Mouse (Mus musculus) spleen, postnatal 36 days (tissue): ENCODE measurements around the gene A830031A19Rik.

Experiments used
- DNase-seq, 2 experiments: peaks; one replicate each; pipeline ENCODE4 v3.0.0; 2022; ENCODE audit warnings: low spot score in 2 of 2, mixed read lengths in 1 of 2

Gene A830031A19Rik

DNA sequence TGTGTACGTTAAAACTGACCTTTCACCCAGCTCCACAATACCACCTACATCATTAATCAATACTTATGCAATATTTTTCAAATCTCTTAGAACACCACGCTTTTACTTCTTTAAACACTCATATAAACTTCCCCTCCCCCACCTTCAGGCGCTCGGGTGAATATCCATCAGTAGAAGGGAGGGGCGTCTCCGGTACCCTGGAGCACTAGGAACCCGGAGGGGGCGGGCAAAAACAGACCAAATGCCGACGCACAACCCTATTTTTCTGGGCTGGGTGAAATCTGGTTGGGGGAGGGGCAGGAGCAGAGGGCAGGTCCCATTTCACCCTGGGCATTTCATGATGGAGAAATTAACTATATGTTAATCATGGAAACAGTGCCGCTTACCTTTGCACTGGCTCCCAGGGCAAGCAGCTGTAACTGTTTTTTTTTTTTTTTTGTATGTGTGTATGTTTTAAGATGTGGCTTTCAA, at the start of gene A830031A19Rik:
A830031A19Rik (minus strand) TSS at position 421 of the 471 bp plus-strand sequence.
- DNase-seq = peak in 1 of 2 experiments; percentile 20

DNA sequence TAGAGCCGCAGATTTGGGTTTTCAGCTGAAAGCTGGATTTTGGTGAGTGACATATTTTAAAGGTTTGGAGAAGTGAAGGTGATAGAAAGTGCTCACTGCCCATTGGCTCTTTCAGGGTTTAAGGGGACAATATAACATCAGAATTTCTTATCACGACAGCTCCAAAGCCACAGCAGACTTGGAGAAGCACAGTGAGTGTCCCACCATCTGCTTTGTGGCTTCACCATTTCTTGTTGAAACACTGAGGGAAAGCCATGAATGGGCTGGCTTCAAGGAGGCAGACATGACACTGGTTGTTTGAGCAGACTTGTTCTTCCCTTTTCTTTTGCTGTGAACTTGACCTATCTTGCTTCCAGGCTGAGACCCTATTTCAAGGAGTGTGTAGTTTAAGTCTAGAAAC, 49.1 kb upstream of the A830031A19Rik start:
- no peak for DNase-seq

- DNase-seq = no peak
These were observed 48.0 kb upstream of the A830031A19Rik start for GRCm38 (mm10) chr11:24122899-24123298.

DNA sequence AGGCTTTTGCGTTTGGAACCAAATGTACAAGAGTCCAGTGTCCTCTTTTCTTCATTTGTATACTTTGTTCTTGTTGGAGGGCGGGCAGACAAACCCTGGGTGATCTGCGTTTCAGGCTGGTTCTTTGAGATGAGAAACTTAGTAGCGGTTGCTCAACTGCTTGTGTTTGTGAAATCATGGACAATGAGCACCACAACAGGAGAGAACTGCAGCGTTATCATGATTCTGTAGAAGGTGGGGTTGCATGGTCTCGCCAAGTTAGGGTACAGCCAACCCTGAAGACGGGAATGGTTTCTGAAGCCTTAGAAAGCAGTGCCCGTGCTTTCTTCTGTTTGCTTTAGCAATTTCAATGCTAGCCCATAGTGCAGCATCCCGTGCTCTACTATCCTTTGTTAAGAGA, 46.3 kb upstream of the A830031A19Rik start:
- no peak for DNase-seq

- DNase-seq = no peak
These were observed 41.9 kb upstream of the A830031A19Rik start for GRCm38 (mm10) chr11:24116582-24117318.

GRCm38 (mm10) chr11:24116041-24116440, 41.2 kb upstream of the A830031A19Rik start:
- DNase-seq = no peak

- no peak for DNase-seq
These were observed 40.3 kb upstream of the A830031A19Rik start for GRCm38 (mm10) chr11:24115017-24115752.

DNA sequence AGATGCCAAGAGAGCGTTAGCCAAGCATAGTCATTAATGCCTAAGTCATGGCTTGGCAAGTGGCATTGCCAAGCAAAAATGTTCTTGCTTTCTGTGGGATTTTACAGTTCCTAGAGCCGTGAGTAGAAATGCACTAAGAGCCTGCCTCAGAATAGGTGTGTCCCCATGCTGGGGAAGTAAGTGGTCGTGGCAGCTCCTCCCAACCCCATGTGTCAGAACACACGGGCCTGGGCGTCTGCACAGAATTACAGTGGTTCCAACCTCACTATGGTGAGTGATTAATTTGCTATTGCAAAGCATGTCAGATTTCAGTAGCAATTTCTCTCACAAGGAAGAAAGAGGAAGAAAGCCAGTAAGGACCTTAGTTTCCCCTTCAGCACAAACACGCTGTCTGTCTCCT, 36.9 kb upstream of the A830031A19Rik start:
- no peak for DNase-seq

- no peak for DNase-seq
These were observed 35.3 kb upstream of the A830031A19Rik start for GRCm38 (mm10) chr11:24110113-24110512.

- no peak for DNase-seq
These were observed 34.5 kb upstream of the A830031A19Rik start for GRCm38 (mm10) chr11:24109388-24109787.

DNA sequence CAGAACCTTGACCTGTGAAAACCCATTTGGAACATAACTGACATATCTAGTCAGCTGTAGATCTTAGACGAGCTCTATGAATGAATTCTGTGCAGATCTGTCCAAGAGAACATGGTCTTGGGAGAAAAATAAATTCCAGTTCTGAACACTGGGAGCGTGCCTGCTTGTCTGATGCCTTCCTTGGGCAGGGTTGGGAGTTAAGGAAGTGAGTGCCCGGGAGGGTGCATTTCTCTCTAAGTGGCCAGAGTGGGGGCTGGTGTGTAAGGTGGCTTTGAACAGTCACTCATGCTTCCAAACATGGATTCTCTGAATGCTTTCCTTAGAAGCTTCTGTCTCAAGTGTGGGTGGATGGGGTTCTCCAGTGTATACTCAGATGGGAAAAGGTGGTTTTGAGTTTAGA, 34.1 kb upstream of the A830031A19Rik start:
- DNase-seq = no peak

GRCm38 (mm10) chr11:24107414-24107813, 32.6 kb upstream of the A830031A19Rik start:
- no peak for DNase-seq

GRCm38 (mm10) chr11:24103128-24103742, 28.4 kb upstream of the A830031A19Rik start:
- no peak for DNase-seq

- no peak for DNase-seq
These were observed 27.5 kb upstream of the A830031A19Rik start for GRCm38 (mm10) chr11:24102372-24102771.

GRCm38 (mm10) chr11:24101625-24102024, 26.8 kb upstream of the A830031A19Rik start:
- no peak for DNase-seq

- DNase-seq = no peak
These were observed 25.7 kb upstream of the A830031A19Rik start for GRCm38 (mm10) chr11:24100449-24101070.

DNA sequence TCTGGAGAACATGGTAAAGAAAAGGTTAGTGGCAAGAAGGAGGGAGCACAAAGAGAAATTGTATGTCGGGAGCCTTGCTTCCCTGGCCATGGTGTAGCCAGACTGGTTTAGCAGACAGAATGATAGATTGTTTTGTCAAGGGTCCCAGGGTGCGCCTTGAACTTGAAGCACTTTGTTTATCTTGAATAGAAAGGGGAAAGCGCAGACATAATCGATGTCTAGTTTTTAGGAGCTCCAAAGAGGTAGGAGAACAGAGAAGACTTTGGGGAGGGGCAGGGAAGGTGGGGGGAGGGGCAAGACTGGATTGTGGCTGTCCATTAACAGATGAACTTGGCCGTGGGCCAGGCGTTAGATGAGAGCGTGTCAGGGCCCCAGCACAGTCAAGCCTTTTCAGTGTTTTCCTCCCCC, 25.0 kb upstream of the A830031A19Rik start:
- DNase-seq = no peak

DNA sequence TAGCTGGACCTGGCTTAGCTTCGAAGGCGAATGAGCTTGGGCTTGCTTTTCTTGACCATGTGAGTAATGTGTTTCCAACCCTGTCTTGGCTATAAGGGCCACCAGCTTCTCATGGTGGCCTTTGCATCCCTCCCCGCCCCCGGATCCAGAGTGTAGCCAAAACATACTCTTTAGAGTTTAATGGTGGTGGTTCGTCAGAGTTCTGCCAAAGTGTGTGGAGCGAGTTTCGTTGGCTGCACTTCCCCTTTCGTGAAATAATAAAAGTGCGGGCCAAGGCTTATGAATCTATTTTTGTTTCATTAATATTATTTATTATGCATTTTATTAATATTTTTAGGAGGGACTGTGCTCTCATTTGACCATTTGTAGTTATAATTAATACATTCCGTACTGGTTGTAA, 24.4 kb upstream of the A830031A19Rik start:
- DNase-seq = no peak

DNA sequence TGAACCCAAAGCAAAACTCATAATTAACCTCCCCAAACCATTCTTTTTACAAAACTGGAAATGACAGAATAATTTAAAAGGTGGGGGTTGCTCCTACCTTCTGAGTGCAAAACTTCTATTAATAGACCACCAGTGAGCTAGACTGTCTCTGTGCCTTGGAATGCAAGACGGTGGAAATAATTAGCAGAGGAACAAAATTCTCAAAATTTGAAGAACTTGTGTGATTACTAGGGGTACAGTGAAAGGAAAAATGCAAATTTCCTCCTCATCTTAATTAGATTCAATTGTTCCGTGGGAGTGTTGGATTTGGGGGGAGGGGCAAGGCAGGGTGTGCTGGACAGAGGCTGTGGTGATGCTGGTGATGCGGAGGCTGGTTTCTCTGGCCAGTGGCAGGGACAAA, 23.8 kb upstream of the A830031A19Rik start:
- DNase-seq = peak in 1 of 2 experiments; percentile 4

- DNase-seq = no peak
These were observed 23.2 kb upstream of the A830031A19Rik start for GRCm38 (mm10) chr11:24098069-24098468.

DNA sequence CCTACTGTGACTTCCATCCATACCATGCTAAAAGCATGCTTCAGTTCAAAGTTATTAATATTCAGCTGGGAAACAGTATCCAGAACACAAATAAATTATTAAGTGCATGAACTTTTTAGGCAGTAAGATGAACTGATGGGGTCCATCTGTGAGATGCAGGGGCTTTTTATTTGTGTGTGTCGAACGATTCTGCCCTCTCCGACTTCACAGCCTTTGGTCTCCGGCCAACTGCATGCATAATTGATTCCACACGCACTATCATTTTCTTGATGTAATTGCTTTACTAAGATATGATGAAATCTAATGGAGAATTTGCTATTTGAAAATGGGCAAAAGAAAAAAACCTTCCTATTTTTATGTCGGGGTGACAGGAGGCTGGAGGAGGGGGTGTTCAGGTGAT, 22.2 kb upstream of the A830031A19Rik start:
- no peak for DNase-seq

DNA sequence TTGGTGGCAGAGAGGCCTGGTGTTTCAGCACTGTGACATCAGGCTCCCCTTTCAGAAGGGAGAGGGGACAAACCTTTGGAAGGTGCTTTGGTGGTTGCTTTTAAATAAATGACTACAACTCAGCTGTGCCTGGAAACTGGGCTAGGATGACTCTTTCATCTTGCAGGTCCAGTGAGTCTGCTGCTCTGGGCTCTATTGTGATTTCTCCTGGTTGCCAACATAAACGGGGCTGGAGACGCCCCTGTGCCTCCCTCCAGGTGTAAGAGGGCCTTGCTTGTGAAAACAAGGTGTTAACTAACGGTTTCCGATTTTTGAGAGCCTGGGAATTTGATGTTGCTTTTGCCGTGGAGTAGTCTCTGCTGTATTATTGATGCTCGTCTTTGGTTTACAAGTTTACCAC, 21.6 kb upstream of the A830031A19Rik start:
- DNase-seq = no peak
